Mouse (Mus musculus) spleen, postnatal 10 days (tissue): ENCODE measurements around the gene Naip1.
"Not testable (repeated sequence)": the region's sequence is repeated elsewhere in the genome, so short reads cannot be mapped to it uniquely, and the experiment has no call there.

ENCODE experiments used
- DNase-seq, 2 experiments: peaks; one replicate each; pipeline ENCODE4 v3.0.0; 2021 to 2022; ENCODE audit warnings: low spot score in 2 of 2

Naip1 gene

DNA sequence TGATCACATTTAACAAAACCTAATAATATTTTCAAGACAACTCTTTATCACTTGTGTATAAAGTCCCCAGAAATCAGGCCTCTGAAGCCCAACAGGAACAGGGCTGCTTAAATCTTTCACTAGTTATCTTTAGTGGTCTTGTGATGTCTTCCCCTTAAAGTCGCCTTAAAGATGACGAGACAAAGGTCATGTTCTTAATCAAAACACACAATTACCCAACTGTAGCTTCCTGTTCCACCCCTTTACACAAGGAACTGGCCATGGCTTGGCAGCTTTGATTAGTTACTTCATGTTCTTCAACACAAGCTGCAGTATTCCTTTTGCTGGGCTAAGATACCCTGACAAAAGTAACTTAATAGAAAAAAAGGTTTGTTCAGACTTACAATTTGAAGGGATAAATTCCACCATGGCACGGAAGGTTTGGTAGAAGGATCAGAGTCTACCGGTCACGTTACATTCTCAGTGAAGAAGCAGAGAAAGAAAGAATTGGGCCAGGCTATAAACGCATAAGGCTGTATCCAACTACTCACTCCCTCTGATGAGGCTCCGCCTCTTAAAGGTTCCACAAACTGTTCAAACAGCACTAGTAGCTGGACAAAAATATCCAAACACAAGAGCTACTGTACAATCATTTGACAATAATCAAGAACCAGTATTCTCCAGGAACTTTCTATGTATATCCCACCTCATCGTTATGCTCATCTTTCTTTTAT, at the start of gene Naip1:
TSS of gene Naip1 (minus strand) at position 455 of the 713 bp plus-strand sequence.
- not testable (repeated sequence) for DNase-seq

DNA sequence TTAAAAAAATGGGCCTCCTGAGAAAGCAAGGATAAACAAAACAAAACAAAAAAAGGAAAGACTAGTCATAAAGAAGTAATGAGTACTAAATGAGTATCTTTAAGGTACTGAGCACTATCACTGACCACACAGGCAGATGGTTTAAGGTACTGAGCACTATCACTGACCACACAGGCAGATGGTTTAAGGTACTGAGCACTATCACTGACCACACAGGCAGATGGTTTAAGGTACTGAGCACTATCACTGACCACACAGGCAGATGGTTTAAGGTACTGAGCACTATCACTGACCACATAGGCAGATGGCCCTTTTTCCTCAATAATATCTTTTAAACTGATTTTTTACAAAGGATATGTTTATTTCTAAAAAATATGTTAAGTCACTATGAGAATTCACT, 47.0 kb upstream of the Naip1 start:
- DNase-seq = not testable (repeated sequence)

DNA sequence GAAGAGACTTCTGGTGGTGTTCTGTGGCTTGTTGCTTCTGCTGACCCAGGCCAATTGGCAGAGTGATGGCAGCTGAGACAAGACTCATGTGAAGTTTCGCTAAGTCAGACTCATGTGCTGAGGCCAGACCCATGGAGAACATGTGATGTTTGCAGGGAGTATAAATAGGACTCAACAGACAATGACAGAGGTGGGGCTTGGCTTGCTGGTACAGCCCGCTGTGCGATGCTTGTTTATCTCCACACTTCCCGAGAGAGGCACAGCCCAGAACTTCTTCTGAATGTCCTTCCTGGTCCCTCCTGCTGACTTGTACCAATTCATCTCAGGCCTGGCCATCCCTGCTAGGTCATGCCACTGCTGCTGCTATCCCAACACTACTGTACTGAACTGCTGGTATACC, 42.7 kb upstream of the Naip1 start:
- DNase-seq = no peak

DNA sequence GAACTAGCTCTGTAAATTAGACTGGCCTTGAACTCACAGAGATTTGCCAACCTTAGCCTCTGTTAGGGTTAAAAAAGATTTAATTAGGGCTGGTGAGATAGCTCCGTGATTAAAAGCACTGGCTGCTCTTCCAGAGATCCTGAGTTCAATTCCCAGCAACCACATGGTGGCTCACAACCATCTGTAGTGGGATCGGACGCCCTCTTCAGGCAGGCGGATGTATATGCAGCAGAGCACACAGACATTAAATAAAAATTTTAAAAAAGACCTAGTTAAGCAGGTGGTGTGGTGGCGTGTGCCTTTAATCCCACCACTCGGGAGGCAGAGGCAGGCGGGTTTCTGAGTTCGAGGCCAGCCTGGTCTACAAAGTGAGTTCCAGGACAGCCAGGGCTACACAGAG, 41.7 kb upstream of the Naip1 start:
- peak in 1 of 2 experiments; percentile 24 for DNase-seq

DNA sequence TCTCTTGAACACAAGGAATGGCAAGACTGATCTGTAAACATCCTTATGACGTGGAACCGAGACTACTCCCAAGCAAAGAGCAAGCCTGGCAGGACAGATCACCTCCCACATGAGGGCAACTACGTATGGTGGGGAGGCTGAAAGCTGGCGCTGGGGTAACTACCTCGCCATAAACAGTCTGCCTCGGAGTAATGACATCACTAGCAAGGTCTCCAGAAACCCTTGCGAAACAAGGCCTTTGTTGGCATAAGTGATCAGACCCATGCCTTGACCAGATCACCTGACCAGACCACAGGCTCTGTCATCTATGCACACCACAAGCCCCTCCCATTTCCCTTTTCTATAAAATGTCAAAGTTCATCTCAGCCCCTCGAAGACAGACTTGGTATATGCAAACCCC, 40.6 kb upstream of the Naip1 start:
- DNase-seq = no peak

DNA sequence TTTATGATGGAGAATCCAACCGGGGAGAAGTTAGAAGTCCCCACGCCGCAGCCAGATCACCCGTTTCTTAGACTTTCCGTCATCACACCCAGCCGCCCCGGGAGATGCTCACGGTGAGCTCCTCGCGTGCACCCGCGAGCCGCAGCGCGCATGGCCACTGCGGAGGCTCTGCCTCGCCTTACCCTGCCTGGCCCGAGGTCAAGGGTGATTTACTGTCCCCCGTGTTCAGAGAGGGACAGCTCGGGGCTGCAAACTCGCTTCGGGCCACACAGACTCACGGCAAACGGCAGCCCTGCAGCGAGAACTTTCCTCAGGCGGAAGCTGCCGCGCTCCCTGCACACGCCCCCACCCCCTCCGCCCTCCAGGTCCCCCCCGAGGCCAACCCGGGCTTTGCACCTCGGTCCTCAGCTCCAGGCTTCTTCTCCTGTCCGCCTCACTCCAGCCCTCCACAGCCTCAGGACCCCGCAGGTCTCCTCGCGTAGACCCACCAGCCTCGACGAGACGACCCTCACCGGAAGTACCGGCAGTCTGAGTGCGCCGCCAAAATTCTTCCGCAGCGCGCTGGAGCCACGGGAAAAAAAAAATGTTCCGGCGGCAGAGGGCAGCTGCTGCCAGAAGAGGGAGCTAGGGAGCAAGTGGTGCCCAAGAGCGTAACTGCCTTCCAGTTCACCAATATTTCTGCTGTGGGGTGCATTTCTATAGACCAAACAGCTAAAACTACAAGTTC, 39.6 kb upstream of the Naip1 start, which contains the start of gene Gtf2h2:
TSS of gene Gtf2h2 (minus strand) at position 519 of the 727 bp plus-strand sequence.
- DNase-seq = peak; percentile 89 to 90

GRCm38 (mm10) chr13:100491623-100492022, 39.0 kb upstream of the Naip1 start:
- no peak for DNase-seq

GRCm38 (mm10) chr13:100490424-100490823, 37.8 kb upstream of the Naip1 start:
- DNase-seq = no peak

GRCm38 (mm10) chr13:100483610-100484009, 30.9 kb upstream of the Naip1 start:
- DNase-seq = no peak

- peak in 1 of 2 experiments; percentile 16 for DNase-seq
Observed at GRCm38 (mm10) chr13:100463527-100464222, 11.0 kb upstream of the Naip1 start.

DNA sequence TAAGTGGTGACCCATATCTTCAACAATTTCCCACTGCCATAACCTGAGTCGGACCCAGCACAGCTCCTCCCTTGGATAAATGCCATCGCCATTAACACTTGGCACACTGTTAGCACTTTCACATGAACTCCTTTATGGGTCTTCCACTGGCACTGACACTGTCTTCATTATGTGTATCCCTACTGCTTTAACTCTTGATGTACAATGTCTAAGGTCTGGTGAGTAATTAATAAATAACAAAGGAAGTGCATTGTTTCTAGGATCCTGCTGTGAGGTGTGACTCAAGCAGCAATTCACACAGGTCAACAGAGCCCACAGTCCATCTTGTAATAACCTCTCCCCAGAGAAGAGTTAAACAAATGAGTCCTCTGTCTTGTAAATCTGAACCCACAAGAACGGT, 8.7 kb upstream of the Naip1 start:
- DNase-seq = no peak

GRCm38 (mm10) chr13:100449495-100449894, 3.2 kb downstream of the Naip1 start:
- DNase-seq = no peak

- no peak for DNase-seq
Observed at GRCm38 (mm10) chr13:100440116-100440515, 12.6 kb downstream of the Naip1 start.

- no peak for DNase-seq
Observed at GRCm38 (mm10) chr13:100438701-100439100, 14.0 kb downstream of the Naip1 start.

GRCm38 (mm10) chr13:100437322-100437825, 15.3 kb downstream of the Naip1 start:
- no peak for DNase-seq

GRCm38 (mm10) chr13:100436556-100437163, 16.0 kb downstream of the Naip1 start:
- DNase-seq = not testable (repeated sequence)

GRCm38 (mm10) chr13:100419958-100420357, 32.7 kb downstream of the Naip1 start:
- not testable (repeated sequence) for DNase-seq

- no peak for DNase-seq
Observed at GRCm38 (mm10) chr13:100414428-100414827, 38.2 kb downstream of the Naip1 start.

DNA sequence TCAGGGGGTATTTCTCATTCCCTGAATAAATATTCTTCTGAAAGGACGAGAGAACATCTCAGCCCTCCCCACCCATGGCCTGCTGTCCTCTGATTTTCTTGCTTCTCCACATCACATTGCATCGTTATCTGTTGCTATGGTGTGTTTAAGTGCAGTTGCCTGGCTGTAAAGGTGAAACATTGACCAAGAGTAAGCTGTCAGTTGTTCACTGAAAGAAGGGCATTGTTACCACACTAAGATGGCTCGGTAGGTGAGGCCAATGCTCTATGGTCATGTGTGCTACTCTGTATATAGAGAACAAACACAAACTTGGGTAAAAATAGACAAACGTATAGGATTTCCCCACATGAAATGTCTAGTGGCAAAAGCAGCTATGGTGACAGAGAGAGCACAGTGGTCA, 42.8 kb downstream of the Naip1 start:
- no peak for DNase-seq

- DNase-seq = no peak
Observed at GRCm38 (mm10) chr13:100409181-100409580, 43.5 kb downstream of the Naip1 start.

DNA sequence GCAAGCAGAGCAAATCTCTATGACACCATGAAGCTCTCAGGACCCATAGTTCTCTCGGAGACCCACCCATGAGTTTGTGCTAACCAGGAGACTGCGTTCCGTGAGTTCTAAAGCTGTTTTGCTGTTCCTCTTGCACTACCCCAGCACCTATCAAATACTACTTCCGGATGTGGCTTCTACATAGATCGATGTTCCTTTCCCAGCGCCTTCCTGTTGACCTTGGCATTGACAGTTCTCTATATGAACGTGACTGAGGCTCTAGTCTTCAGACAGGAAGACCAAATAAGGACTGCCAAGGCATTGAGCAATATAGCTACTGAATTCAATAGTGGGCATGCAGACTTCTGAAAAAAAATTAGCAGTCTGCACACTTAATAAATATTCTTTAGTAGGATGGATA, 44.4 kb downstream of the Naip1 start:
- DNase-seq = no peak
